Mouse (Mus musculus) liver, adult 2 months (tissue): ENCODE results near the gene Maats1. TPM values are rescaled to one million over a fixed set of nuclear protein-coding genes. Genes with fewer than 3 reads are reported as not detected.

ENCODE experiments used
- DNase-seq: peaks from one replicate; pipeline ENCODE4 v3.0.0-alpha.2; 2011; ENCODE audit warnings: low read depth, low spot score; ENCODE audit errors: extremely low read depth
- H3K27ac ChIP-seq: fragments of 200-500 bp; replicated peaks from 2 replicates; pipeline ENCODE4 v1.5.1; 2012; ENCODE audit warnings: low read depth, mild to moderate bottlenecking, control low read depth, inconsistent platforms, low read length; ENCODE audit not compliant: insufficient read depth
- H3K27me3 ChIP-seq: fragments of 200-500 bp; 2 replicates; pipeline ENCODE4 v1.6.1; 2012; ENCODE audit warnings: mild to moderate bottlenecking, moderate library complexity, low read length, inconsistent platforms; ENCODE audit not compliant: control insufficient read depth, insufficient read depth
- H3K36me3 ChIP-seq: fragments of 200-500 bp; 2 replicates; pipeline ENCODE4 v1.6.1; 2012; ENCODE audit warnings: low read length, inconsistent platforms; ENCODE audit not compliant: control insufficient read depth, insufficient read depth
- H3K4me1 ChIP-seq: fragments of 200-500 bp; 2 replicates; pipeline ENCODE4 v1.6.1; 2011; ENCODE audit warnings: low read length; ENCODE audit not compliant: control insufficient read depth, insufficient read depth
- H3K4me3 ChIP-seq: fragments of 200-500 bp; 2 replicates; pipeline ENCODE4 v1.5.1; 2011; ENCODE audit warnings: low read depth, mild to moderate bottlenecking, control low read depth, low read length, moderate library complexity; ENCODE audit not compliant: insufficient read depth
- H3K79me2 ChIP-seq: fragments of 200-500 bp; 2 replicates; pipeline ENCODE4 v1.6.1; 2012; ENCODE audit warnings: inconsistent platforms, mild to moderate bottlenecking, low read length, moderate library complexity; ENCODE audit not compliant: control insufficient read depth, insufficient read depth
- H3K9ac ChIP-seq: fragments of 200-500 bp; 2 replicates; pipeline ENCODE4 v1.6.1; 2012; ENCODE audit warnings: low read depth, mild to moderate bottlenecking, control low read depth, inconsistent platforms, low read length
- CTCF ChIP-seq: fragments of 200-500 bp; IDR thresholded peaks from 2 replicates; pipeline ENCODE4 v1.5.1; 2011; ENCODE audit warnings: low read depth, low read length, control low read depth
- POLR2A ChIP-seq: fragments of 200-500 bp; IDR thresholded peaks from 2 replicates; pipeline ENCODE4 v1.6.1; 2011; ENCODE audit warnings: low read length, control low read depth; ENCODE audit not compliant: insufficient read depth; ENCODE audit errors: extremely low read depth
- WGBS: fragments of 180-500 bp; shearing (Covaris S2); methylation state at CpG from one replicate; pipeline ENCODE4 v1.1.7; 2018; 5-methylcytosine and 5-hydroxymethylcytosine counted together
- polyA plus RNA-seq: library from polyadenylated mRNA; depleted of rRNA; stranded (reverse); fragments of >200 nt; gene quantifications from 2 replicates; pipeline ENCODE4 v1.2.3, GENCODE M21; 2012; rRNA removed
- total RNA-seq: library from RNA; depleted of rRNA; stranded (reverse); fragments of >200 nt; gene quantifications from 2 replicates; pipeline ENCODE4 v1.2.3, GENCODE M21; 2014; rRNA removed

The Maats1 gene
- total and polyA plus RNA-seq, 2 experiments = not detected

DNA sequence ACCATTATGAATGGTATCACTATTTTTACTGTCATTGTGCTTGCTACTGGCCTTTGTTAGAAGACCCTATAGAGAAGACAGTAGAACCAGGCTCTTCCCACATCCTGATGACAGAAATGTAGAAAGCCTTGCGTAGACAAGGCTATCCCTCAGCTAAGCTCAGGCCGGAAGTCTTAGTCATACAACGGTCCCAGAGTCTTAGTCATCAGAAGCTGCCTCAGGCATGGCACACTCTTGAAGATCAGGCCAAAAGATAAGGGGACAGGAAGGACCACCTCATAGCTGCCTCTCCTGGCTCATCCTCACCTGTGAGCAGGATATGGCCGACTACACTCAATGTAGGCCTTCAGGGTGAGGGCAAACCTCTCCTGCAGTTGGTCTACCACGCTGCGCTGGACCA, 91.5 kb downstream of the Maats1 start:
- Histone ChIP-seq H3K27ac (no peak overlapping the region), H3K36me3 (peaks cover 39% of the 10 kb centered on the region), H3K27me3 (no peaks in the 10 kb centered on the region), H3K4me3 (no peak overlapping the region), H3K4me1 (no peaks in the 10 kb centered on the region), H3K79me2 (no peaks in the 10 kb centered on the region), H3K9ac (no peak overlapping the region)
- WGBS = 92% methylated on average over 6 of the region's 6 CpGs
- no peak for TF ChIP-seq POLR2A
- TF ChIP-seq CTCF = no peak
- DNase-seq = no peak

- Histone ChIP-seq H3K79me2 (no peaks in the 10 kb centered on the region), H3K27ac (no peak overlapping the region), H3K4me3 (no peak overlapping the region), H3K4me1 (no peaks in the 10 kb centered on the region), H3K9ac (no peak overlapping the region), H3K36me3 (peaks cover 23% of the 10 kb centered on the region), H3K27me3 (no peaks in the 10 kb centered on the region)
- no peak for TF ChIP-seq CTCF
- no peak for TF ChIP-seq POLR2A
- no peak for DNase-seq
- 66% methylated on average over 13 of the region's 13 CpGs for WGBS
Measured at GRCm38 (mm10) chr16:38248331-38248961, 93.5 kb downstream of the Maats1 start.

Other genes starting within 250 kb of the Maats1 start
- 72.3 TPM in 2 replicates for gene Nr1i2, start 47.3 kb downstream of the Maats1 start, total RNA-seq
- gene Nr1i2, start 47.3 kb downstream of the Maats1 start, polyA plus RNA-seq = 45.8 and 53.6 TPM in 2 replicates
- gene Cox17, start 4.8 kb upstream of the Maats1 start, total RNA-seq = 56.6 and 69.9 TPM in 2 replicates
- 39.4 and 46.7 TPM in 2 replicates for gene Cox17, start 4.8 kb upstream of the Maats1 start, polyA plus RNA-seq
- gene Gm21987, start 4.9 kb upstream of the Maats1 start, total RNA-seq = not detected in 2 replicates
- gene Gm21987, start 4.9 kb upstream of the Maats1 start, polyA plus RNA-seq = not detected in 2 replicates
- gene Popdc2, start 20.1 kb upstream of the Maats1 start, total RNA-seq = 0.18 TPM in 1 of 2 replicates, not detected in the other
- gene Popdc2, start 20.1 kb upstream of the Maats1 start, polyA plus RNA-seq = 0.18 and 0.73 TPM in 2 replicates
- gene Pla1a, start 91.0 kb upstream of the Maats1 start, total RNA-seq = 70.6 and 82.1 TPM in 2 replicates
- gene Pla1a, start 91.0 kb upstream of the Maats1 start, polyA plus RNA-seq = 46.9 and 55.2 TPM in 2 replicates
- gene Adprh, start 110.6 kb upstream of the Maats1 start, total RNA-seq = 1.9 and 2.8 TPM in 2 replicates
- gene Adprh, start 110.6 kb upstream of the Maats1 start, polyA plus RNA-seq = 8.0 and 8.5 TPM in 2 replicates
- 0.28 and 0.67 TPM in 2 replicates for gene Cd80, start 113.4 kb upstream of the Maats1 start, total RNA-seq
- 0.29 TPM in 1 of 2 replicates, not detected in the other for gene Cd80, start 113.4 kb upstream of the Maats1 start, polyA plus RNA-seq
- gene Timmdc1, start 180.5 kb upstream of the Maats1 start, total RNA-seq = 29.7 and 35.7 TPM in 2 replicates
- 30.4 and 34.1 TPM in 2 replicates for gene Timmdc1, start 180.5 kb upstream of the Maats1 start, polyA plus RNA-seq
- gene Poglut1, start 208.1 kb upstream of the Maats1 start, total RNA-seq = 12.6 and 12.9 TPM in 2 replicates
- 5.6 and 6.9 TPM in 2 replicates for gene Poglut1, start 208.1 kb upstream of the Maats1 start, polyA plus RNA-seq
- 8.1 and 9.3 TPM in 2 replicates for gene Tmem39a, start 216.6 kb upstream of the Maats1 start, total RNA-seq
- 37.5 and 58.4 TPM in 2 replicates for gene Tmem39a, start 216.6 kb upstream of the Maats1 start, polyA plus RNA-seq